Mouse (Mus musculus) adrenal gland, adult 8-10 months (tissue): Measurements from ENCODE around the gene Hs3st1. TPM values are rescaled to one million over a fixed set of nuclear protein-coding genes. Genes with fewer than 3 reads are reported as not detected.

Experiments
- DNase-seq: peaks from one replicate; pipeline ENCODE4 v3.0.0; 2022
- total RNA-seq, 4 experiments: library from RNA; stranded (reverse); gene quantifications; 2 replicates each; pipeline ENCODE4 v1.2.4; 2022

Gene Hs3st1
- total RNA-seq, 4 experiments from 2014 or later: 7.9 to 26.0 (median 12.5) TPM

GRCm38 (mm10) chr5:39643260-39643923 lies 111.9 kb downstream of the Hs3st1 start:
- no peak for DNase-seq

GRCm38 (mm10) chr5:39642222-39642770 lies 113.0 kb downstream of the Hs3st1 start:
- DNase-seq: no peak

GRCm38 (mm10) chr5:39639438-39640177 lies 115.7 kb downstream of the Hs3st1 start:
- no peak for DNase-seq

GRCm38 (mm10) chr5:39638926-39639325 lies 116.3 kb downstream of the Hs3st1 start:
- DNase-seq: no peak

DNA sequence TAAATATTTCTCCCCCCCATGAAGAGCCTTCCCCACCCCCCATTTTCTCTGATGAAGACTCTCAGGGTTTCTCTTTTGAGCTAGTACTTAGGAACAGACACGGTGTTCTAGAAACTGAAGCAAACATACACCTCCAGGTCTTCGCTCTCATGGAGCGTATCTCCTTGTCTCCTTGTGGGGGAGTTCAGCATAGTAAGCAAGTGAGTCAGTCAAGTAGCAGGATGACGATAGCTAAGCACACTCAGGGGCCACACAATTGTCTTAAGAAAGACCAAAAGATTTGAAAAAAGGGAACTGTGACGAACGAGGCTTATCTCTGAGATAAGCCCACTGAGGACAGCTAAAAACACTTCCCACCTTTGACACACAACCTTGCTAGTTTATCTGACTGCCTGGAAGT lies 117.4 kb downstream of the Hs3st1 start:
- no peak for DNase-seq

DNA sequence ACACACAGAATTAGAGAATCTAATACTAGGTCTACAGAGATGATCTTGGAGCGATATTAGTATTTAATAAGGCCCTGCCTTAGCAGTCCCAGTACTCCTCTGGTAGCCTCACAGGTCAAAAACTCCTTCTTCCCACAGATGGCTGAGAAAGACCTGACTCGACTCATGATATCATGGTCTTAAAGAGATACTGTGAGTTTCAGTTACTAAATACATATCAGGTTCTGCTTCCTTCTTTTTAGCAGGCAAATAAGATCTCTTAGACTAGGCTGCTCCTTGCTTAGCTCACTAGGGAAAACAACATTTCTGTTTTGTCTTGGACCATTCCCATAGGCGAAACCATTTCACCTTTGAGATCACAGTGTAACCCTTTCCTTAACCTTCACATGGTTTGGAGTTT lies 119.2 kb downstream of the Hs3st1 start:
- DNase-seq: no peak

GRCm38 (mm10) chr5:39634300-39635047 lies 120.8 kb downstream of the Hs3st1 start:
- no peak for DNase-seq

GRCm38 (mm10) chr5:39633206-39633605 lies 122.1 kb downstream of the Hs3st1 start:
- DNase-seq: no peak

- no peak for DNase-seq
Measured at GRCm38 (mm10) chr5:39630841-39631240, 124.4 kb downstream of the Hs3st1 start.

- no peak for DNase-seq
Measured at GRCm38 (mm10) chr5:39625037-39625473, 130.2 kb downstream of the Hs3st1 start.

DNA sequence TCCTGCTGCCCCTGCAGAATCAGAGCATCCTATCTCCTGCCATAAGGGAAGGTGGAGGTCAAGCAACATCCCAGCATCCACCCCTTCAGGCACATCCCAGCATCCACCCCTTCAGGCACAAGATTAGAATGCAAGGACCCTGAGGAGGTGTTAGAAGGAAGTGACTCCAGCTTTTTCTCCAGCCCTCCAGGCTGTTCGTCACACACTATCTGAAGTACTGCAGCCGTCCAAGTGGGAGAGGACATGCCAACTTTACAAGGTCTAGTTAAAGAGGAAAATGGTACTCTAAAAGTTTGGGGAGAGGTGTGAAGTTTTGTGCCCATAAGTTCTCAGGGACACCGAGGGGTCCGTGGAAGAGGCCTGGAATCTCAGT lies 131.1 kb downstream of the Hs3st1 start:
- DNase-seq: no peak

DNA sequence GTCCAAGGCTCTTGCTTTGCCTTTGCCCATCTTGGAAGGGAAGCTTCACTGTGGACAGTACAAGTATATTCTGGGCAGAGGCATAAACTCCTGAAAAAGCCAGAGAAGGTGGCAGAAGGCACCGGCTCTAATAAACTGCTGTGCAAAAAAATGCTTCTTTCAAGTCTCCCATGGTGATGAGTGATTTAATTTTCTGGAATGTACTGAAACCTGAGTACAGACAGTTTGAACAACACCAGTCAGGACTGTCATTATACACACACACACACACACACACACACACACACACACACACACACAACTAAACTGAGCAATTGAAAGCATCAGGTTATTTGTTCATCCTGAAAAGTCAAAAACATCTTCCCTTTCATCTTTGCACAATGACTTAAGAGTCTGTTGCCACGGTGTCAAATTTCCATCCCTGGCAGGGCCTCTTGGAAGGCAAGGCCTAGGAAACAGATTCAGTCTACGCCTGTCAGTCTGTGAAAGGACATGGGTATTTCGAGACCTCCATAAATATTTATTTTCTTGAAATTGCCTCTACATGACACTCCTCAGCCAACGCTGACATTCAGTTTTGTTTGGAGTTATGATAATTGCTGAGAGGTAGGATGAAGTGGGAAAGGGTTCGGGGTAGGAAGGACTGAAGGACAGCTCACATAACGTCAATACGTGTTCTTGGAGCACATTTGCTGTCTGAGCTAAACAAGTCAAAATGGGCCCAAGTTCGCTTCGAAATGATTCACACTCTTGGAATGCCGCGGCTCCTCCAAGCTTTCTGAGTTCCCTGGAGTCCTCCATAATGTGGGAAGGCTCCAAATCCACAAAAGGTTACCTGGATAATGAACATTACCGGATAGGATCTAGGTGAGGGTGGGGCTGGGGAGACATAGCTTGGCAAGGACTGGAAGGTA lies 131.7 kb downstream of the Hs3st1 start:
- no peak for DNase-seq

- DNase-seq: no peak
Measured at GRCm38 (mm10) chr5:39620206-39620866, 134.9 kb downstream of the Hs3st1 start.

DNA sequence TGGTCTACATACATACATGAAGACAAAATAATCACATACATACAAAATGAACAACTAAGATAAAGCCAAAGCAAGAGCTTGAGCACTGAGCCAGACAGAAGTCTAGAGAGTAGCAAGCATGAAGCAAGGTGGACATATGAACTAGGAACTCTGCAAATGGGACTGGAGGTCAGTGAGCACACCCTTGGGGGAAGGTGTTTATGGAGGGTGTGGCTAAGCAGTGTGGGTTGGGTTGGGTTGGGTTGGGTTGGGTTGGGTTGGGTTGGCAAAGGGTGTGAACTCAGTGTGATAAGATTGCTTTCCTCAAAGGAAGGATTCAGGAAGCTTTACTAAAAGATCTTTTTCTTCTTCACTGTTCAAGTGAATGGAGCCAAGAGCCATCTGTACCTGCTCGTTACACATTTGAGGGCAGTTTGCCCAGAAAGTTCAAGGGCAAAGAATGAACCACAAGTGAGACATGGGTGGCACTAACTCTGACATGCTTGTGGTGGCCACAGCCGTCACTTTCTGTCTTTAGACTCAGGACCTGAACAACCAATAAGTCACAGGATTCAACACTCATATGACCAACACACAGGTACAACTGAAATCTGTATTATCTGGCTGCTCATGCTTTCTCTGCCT lies 137.8 kb downstream of the Hs3st1 start:
- DNase-seq: no peak

GRCm38 (mm10) chr5:39615202-39615601 lies 140.1 kb downstream of the Hs3st1 start:
- DNase-seq: no peak

DNA sequence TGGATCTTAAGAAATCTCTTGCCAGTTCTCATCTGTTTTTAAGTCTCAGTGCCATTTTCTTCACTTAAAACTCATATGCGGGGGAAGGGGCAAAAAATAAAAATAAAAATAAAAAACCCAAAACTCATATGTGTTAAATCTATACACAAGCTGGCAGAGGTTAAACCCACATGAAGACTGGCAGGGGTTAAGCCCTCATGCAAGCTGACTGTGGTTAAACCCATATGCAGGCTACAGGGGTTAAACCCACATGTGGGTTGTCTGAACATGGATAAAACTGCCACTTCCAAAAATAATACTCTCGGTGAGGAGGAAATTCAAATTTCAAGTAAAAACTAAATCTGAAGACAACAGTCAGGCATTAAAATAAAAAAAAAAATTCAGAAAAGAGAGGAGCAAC lies 141.7 kb downstream of the Hs3st1 start:
- DNase-seq: no peak

- DNase-seq: peak; percentile 45
Measured at GRCm38 (mm10) chr5:39612240-39612639, 143.0 kb downstream of the Hs3st1 start.

GRCm38 (mm10) chr5:39608260-39608659 lies 147.0 kb downstream of the Hs3st1 start:
- DNase-seq: no peak

DNA sequence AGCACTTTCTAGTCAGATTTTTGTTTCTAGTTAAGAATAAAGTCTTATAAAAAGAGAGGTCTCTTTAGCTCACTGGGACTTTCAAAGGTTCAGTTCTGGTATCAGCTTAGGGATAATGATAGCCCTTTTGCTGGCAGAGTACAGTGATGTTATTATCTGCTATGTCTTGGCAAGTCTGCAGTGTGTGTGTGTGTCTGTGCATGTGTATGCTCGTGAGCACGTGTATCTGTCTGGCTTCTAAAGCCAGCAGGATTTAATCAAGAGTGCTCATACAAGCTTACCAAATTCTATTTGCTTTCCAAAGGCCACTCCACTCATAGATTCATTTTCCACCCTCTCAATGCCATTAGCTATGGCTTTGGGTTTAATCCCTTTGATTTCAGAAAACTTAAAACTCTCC lies 160.5 kb downstream of the Hs3st1 start:
- no peak for DNase-seq
